Mouse (Mus musculus) embryo, embryonic 9.5 days (tissue): Measurements from ENCODE around the gene Smad6.

ENCODE experiments used
- DNase-seq: peaks from one replicate; pipeline ENCODE4 v3.0.0-alpha.2; 2017; ENCODE audit errors: extremely low spot score

The Smad6 gene

DNA sequence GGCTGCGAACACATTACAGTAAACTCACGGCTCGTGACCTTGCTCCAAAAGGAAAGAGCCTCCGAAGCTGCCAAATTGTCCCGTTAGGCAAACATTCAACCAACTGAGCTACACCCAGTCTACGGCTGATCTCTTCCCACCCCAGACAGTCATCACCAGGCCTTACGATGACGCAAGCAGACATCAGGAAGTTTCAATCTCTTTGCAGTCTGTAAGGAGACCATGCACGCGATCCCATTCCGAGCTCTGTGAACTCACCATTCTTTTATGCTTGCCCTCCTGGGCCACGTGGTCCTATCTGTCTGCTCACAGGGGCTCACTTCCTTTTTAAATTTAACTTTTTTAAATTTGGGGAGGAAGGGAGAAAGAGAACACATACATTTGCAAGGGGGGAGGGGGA lies 32.6 kb downstream of the Smad6 start:
- no peak for DNase-seq

DNA sequence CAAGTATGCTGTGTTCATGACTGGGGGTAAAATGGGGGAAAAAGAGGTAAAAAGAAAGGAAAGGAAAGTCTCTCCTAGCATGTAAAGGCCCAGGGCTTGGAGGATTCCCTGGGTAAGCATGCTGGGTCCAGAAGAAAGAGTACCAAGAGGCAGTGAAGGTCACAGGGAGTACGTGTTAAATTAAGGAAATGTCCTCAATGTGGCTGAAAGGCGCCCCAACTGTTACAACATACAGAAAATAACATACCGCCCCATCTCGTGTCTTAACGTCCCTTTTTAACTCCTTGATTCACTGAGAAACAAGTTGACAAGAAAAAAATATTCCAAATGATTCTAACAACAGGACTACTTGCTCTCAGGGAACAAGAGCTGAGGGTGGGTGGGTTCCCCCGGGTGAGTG lies 36.7 kb downstream of the Smad6 start:
- no peak for DNase-seq

DNA sequence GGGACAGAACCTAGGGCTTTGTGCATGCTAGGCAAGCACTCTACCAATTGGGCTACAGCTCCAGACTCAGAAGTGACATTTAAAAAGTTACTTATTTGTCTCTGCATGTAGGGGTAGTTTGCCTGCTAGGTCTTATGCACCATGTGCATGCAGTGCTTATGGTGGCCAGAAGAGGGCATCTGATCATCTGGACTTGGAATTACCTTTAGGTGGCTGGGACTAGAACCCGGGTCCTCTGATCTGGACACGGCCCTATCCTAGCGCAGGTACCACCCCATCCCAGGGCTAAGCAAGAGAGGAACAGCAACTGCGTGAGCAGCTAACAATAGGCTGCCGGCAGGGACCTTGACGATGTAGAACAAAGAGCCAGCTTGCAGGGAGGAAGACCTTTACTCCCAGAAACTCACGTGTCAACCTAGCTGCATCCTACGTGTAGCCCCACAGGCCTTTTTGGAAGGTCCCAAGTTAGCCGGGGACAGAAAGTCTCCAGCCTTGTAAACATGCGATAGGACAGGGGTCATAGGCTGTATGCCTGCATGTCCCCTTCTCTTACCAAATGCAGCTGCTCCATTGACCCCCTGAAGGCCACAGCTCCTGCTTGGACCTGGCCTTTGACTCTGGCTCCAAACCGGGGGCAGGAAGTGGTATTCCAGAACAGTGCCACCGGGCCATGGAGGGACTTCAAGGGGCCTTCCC lies 38.8 kb downstream of the Smad6 start:
- no peak for DNase-seq

DNA sequence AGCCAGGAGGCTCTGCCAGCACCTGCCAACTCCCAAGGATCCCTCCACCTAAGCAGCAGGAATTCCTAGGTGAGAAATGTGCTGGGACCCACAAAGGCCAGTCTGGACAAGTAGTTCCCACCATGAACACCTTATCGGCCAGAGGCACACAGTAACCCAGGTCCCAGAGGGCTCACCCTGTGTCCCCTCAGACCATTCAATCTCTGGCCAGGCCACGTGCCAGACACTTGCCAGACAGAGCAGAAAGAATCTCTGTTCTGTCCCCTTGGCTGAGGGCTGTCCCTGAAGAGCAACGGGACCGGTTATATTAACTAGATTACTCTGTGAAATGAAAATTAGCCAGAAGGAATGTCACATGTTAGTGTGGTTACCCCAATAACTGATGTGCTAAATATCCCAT lies 39.9 kb downstream of the Smad6 start:
- DNase-seq: no peak

DNA sequence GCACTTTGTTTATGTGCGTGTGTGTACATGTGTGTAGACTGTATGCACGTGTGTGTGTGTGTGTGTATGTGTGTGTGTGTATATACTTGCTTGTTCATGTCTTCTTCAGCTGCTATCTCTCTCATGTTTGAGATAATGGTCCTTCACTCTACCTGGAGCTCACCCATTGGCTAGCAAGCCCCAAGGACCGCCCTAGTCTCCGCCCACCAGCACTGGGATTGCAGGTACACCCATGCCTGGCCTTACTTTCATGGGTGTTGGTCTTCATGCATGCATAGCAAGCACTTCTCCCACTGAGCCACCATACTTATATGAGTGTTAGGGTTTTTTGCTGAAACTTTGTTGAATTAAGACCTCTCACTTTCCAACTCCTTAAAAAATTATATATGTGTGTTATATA lies 40.5 kb downstream of the Smad6 start:
- no peak for DNase-seq

DNA sequence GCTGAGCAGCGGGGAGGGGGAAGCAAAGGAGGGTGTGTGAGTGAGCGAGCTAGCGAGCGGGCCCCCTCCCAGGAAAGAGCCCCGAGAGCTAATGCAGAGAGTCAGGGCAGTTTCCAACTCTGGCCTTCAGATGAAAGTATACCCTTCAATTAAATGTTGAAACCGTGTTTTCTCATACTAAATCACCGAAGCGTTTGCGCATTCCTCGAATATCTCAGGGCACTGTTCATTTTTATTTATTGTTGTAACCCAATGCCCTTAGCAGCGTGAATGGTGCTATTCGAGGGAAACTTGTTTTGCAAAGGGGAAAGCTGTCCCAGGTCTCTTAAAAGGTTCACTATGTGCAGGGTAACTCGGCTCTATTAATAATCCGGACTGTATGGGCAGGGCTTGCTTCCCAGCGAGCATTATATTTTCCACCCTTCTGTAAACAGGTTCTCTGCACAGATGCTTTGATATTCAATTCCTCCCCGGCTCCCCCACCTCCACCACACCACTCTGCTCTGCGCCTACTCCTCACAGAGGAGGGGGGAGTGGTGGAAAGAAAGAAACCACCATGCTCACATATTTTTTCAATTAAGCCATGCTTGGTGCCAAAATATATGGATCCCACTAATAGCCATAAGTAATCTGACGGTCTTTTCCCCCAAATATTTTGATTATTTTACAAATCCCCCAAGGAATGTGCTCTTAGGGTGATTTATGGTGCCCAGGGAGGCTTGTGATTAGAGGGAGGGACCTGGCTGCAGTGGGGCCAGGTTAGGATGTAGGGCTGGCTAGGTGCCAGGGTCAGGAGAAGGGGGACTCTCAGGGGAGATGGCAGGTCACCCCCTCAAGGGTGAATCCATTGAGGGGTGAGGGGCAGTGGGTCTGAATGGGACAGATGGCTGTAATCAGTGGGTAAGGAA lies 41.4 kb downstream of the Smad6 start:
- peak; percentile 41 for DNase-seq

DNA sequence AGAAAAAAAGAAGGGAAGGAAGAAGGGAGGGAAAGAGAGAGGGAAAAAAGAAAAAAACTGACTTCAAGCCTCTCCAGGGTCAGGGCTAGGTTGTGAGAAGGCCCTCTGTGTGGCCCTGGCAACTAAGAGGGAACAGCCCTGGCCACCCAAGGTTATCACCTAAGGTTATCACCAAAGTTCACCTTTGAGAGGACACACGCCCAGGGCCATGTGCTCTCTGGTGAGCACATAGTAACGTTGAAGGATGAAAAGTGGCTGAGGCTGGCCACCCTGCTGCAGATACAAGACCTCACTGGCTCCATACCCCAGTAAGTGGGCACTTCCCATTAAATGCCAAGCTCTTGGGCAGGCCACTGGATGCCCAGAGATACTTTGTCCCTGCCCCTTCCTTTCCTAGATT lies 42.6 kb downstream of the Smad6 start:
- DNase-seq: no peak

DNA sequence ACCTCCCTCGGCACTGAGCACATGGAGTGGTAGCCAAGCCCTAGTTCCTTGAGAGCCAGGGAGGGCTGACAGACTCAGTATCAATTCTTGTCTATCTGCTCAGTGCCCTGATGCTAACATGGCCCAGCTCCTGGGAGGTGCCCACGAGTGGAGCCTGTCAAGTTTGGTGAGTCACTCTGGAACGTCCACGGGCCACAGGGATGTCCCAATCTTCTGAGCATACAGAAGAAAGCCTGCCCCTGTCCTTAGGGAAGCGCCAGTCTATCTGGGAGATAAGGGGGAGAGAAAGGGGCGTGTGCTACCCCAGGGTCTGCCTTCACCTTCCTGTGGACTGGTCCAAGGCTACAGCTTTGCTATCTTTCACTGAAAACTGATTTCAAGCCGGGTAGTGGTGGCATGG lies 43.2 kb downstream of the Smad6 start:
- DNase-seq: no peak

DNA sequence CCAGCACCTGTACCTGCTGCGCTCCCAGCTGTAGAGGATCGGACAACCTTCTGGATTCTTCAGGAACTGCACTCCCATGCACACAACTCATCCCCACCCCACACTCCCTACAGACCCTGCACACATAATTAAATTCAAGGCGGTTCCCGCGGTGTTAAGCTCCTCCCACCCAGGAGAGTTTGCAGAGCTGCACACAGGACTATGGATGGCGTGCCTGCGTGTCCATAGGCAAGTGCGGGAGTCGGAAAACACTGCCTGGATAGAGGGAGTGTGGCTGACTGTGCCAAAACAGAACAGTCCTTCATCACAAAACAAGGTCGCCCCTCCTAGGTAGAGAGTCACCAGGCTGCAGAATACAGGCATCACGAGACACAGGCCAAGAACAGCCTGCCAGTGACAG lies 45.9 kb downstream of the Smad6 start:
- DNase-seq: no peak

DNA sequence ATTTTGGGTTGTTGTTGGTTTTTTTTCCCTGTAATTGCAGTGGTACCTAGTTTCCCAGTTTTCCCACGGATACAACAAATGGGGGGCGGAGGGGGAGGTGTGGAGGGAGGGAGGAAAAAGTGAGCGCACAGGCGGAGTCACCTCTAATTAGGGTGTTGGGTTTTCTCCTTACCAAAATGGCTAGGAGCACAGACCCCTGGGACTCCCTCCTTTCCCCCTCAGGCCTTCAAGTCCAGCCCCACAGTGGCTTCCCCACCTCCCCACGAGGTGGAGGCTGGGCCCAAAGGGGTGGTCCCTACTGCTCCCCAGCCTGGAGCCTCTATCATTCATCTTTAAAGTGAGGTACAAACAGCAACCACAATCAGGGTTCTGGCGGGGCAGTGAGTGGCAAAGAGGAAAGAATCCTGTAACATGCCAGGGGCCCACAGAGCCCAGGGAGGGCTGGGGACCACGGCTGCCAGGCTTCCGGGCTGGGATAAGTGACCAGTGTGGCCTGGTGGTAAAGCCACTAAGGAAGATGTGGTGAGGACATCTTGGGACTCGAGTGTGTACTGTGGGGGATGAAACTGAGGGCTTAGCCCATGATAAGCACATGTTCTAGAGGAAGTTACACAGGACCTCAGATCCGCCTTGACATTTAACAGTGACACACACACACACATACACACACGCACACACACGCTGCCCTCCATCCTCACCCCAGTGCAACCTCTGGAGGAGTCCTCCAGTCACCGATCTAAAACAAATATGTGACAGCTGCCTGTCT lies 47.4 kb downstream of the Smad6 start:
- DNase-seq: no peak

DNA sequence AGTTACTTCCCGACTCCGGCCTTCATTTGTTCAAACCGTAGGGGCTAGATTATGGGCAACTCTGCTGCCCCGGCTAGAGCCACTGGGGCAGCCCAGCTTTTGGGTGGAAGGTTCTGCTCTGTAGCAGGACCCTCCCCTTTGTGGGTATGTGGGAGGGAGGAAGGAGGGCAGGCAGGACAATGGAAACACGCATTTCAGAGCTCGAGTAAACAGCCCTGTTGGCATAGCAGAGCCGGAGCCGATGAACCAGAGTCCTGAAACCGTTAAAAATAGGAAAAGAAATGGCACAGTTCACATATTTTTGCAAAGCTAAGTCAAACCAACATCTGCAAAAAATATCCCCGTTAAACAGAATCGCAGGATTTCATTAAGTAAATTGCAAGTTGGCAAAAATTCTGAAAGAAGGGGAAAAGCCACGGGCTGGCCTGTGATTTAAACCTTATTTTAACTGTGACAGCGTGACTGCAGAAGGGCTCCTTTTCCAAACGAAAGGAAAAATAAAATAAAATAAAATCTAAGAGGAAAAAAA lies 48.1 kb downstream of the Smad6 start:
- DNase-seq: no peak

DNA sequence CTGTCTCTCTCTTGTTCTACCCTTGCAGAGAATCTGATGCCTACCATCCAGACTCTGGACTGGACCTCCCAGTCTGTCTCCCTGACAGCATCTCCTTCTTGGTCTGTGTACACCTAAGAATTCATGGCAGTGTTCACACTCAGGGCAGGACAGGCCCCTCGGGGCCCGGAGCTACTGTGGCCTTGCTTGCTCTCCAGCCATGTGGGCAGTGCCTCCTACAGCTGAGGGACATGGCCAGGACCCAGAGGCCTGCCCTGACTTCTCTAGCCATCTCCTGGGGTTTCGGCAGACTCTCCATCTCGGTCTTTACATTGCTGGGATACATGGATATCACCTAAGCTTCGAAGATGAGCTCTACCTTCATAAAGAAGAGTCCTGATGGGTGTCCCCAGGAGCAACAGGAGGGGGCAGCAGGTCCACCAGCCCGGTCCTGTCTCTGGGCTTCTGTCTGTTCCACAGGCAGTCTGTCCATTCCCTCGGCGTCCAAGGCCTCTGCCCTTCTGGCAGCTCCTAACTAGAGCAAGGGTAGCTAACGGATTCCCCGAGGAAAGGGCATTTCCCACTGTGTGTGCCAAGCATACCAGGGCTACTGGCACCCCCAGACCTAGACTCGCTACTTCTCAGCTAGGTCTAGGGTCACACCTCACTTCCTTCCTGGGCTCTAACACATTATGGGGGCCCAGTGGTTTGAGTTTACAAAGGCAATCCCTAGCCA lies 49.1 kb downstream of the Smad6 start:
- no peak for DNase-seq

DNA sequence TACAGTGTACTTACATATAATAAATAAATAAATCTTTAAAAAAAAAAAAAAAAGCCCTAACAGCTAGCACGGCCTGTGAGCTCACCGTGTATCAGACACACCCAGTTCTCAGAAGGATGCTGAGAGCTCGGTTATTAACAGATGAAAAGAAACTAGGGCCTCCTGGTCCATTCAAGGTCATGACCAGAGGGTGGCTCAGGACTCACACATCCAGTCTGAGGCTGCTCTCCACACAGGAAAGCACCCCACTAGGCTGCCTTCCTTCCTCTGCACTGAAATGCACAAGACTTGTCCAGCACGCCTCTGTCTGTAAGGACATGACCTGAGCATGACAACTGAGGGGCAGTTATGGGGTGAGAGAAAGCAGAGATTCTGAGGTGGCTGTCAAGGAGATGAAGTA lies 50.3 kb downstream of the Smad6 start:
- no peak for DNase-seq

DNA sequence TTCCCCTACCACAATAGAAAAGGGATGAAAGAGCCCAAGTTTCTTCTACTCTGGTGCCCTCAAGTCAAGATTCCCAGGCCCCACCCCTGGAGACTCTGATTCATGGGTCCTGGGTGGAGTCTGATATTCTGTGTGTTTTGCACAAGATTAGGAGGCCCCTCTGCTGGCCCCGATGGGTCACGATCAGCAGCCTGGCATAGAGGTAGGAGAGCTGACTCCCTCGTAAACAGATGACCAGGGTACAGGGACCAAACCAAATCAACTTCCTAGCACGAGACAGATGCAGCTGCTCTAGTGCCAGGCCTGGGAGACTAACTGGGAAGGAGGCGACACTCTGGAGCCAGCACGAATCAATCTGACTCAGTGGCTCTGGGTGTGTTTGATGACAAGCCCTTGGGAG lies 51.0 kb downstream of the Smad6 start:
- DNase-seq: no peak

DNA sequence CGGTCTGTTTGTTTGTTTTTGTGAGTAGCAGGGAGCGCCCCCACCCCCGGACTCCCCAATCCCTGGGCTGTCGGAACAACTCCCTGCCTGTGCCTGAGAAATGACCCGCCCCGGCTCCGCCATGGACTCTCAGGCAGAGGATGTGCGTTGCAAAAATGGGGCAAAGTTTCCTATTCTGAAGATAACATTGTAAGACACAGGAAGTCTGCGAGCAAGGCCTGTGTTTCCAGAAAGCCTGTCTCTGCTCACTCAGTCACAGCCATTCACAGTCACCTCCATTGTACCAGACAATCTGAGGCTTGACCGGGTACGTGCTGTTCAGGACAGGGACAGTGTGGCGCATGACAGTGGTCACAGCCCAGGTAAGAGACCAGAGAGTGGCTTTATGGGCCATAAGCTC lies 51.5 kb downstream of the Smad6 start:
- DNase-seq: no peak

DNA sequence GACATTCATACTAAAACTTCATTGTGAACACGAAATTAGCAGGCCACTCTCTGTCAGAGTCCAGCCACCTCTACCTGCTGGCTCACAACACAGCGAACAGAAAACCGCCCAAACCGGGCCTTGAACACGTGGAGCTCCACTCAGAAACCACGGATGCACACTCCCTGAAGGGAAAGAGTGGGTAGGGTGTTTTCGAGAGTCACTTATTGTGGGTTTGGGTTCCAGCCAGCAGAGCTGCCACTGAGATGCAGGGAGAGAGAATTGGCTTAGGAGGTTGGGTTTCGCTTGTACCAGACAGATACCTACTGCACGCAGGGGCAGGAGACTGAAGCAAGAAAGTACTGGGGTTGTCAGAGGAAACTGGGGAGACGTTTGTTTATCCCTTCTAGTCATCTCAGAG lies 52.4 kb downstream of the Smad6 start:
- no peak for DNase-seq

DNA sequence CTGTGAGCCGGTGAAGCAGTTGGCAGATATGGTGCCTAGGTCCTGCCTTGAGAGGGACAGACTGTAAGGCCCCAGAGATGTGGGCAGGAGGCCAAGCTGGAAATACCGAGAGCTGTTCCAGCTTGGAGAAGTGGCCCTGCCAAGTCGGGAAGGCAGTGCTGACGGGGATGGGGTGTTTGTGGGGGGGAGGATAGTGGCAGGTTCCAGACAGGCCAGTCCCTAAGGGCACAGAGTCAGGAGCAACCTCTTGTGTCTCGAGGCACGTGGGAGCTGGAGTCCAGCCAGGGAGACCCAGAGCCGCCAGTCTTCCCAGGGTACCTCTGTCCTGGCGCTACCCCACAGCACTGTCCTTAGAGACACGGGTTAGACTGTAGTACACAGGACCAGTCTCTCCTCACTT lies 53.3 kb downstream of the Smad6 start:
- no peak for DNase-seq

DNA sequence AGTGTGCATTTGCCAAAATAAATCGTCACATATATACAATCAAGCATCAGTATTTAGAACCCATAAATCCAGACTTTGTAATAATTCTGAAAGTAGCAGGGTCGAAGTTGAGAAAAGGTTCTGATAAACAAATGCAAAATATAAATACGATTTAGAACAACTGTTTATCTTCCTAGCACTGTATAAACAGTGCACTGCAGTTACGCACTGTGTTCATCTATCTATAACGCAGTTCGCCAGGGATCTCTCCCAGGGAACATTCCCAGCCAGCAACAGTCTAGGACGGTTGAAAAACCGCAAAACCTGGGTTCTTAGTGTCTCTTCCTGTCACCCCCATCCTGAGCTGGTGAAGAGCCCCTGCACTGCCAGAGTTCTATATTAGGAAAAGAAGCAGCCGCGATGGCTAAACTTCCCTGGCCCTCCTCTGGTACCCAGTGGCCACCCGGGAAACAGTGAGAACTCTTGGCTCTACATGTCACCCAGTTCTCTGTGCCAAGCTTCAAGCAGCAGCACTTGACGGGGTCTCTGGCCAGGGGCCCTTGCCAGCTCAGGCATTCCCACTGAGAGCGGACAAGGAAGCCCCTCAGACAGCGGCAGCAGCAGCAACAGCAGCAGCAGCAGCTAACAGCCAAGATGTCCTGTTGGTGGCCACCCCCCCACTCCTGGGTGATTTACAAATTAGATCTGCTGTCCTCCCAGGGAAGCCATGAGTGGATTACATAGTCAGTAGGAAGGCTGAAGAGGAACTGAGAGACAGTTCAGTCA lies 54.3 kb downstream of the Smad6 start:
- DNase-seq: no peak

DNA sequence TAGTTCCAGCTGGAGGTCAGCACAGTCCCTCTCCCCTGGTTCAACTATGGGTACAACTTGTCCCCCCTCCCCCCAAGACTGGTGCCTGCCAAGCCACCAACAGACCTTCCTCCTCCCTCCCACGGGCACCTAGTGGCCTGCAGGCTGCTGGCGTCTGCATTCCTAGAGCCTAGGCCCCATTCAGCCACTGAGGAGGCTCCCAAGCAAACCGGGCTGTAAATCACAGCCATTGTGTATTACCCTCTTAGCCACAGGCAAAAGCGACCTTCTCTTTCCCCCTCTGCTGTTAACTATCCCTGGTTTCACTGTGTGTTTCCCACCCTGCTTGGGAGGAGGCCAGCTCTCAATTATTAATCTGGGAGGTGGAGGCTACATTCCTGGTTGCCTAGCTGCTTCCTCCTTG lies 56.3 kb downstream of the Smad6 start:
- DNase-seq: peak; percentile 43

DNA sequence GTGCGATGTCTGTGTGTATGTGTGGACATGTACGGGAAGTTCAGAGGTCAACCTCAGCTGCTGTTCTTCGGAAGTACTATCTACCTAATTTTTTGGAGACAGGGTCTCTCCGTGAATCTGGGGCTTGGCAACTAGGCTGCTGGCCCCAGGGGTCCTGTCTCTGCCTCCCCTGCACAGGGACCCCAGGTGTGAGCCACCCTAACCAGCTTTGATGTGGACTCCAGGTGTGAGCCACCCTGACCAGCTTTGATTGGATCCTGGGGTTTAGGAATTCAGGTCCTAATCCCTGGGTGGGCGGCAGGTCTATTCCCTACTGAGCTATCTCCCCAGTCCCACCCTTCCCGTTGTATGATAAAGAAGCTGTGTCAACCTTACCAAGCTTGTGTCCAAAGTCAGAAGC lies 60.0 kb downstream of the Smad6 start:
- DNase-seq: no peak

DNA sequence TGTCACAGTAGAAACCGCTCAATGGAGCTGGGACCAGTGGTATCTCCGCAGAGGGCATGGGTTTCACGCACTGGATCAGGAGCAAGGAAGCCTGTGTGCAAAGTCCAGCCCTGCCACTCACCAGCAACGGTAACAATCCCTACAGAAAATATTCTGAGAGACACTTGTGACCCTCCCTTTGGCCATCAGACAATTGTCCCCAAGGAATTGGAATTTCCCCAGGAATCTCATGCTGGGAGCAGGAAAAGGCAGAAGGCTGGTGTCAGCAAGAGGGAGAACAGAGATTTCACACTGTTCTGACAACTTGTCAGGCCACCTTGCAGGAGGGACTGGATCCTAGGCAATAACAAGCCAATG lies 61.1 kb downstream of the Smad6 start:
- no peak for DNase-seq
